Mouse (Mus musculus): ENCODE measurements around the gene Gabra3.

The Gabra3 gene

GRCm38 (mm10) chrX:72656230-72656898 lies at the start of gene Gabra3:
Gene Gabra3 (minus strand): TSS chrX:72656848.
- peak in 1 of 2 experiments; percentile 3 for DNase-seq (ENCODE audit: low spot score in 2 of 2)

DNA sequence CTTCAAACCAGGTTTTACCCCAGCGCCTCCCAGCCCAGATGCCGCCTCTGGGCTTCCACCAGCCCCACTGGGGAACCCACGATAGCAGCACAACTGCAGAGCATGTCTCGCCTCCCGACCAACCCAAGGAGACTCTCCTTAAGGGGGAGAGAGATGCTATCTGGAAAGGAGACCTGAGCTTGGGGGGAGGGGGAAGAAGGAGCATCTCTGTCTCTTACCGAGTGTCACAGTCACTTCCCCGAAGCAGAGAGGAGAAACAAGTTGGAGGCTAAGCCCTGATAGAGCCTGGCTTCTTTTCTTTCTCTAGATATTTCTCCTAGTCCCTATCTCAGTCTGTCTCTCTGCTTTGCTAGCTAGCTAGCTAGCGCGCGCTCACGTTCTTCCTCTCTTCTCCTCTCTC lies 859 bp downstream of the Gabra3 start:
- peak; percentile 15 to 16 for DNase-seq (ENCODE audit: low spot score in 2 of 2)

GRCm38 (mm10) chrX:72655381-72655780 lies 1.3 kb downstream of the Gabra3 start:
- no peak for DNase-seq (ENCODE audit: low spot score in 2 of 2)

DNA sequence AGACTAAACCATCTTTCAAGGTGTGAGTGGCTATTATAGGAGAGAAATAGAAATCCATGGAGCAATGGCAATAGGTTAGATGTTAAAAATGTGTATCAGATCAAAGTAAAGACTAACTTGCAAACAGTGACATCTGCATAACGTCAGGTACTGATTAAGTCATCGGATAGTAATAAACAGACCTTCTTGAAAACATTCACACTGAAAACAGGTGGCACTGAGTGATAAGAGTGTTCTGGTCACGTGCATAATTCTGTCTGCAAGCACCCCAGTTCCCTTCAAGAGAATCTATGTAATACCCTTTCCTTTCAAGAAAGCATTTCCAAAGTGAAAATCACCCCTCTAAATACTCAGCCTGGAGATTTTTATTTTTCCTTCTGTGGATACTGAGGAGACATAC lies 6.0 kb downstream of the Gabra3 start:
- DNase-seq (ENCODE audit: low spot score in 2 of 2), result no peak

DNA sequence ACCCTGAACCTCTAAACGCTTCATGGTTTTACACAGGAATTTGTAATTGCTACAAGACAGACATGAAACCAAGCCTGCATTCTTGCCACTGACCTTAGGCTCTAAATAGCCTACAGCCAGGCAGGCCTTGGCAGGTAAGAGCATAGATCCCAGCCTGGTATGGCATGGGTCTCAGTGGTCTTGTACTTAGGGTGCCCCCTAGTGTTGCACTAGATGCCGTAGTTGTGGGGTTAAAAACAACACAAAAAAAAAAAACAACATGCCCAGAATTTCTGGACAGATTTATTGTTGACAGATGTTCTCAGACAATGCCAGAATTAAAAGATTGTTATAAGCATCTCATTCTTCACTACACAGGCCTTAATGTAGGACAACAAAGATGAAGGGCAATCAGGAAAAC lies 12.0 kb downstream of the Gabra3 start:
- no peak for DNase-seq (ENCODE audit: low spot score in 2 of 2)

- DNase-seq (ENCODE audit: low spot score in 2 of 2), result no peak
Measured at GRCm38 (mm10) chrX:72497284-72497683, 159.4 kb downstream of the Gabra3 start.

GRCm38 (mm10) chrX:72489806-72490205 lies 166.8 kb downstream of the Gabra3 start:
- no peak for DNase-seq (ENCODE audit: low spot score in 2 of 2)

DNA sequence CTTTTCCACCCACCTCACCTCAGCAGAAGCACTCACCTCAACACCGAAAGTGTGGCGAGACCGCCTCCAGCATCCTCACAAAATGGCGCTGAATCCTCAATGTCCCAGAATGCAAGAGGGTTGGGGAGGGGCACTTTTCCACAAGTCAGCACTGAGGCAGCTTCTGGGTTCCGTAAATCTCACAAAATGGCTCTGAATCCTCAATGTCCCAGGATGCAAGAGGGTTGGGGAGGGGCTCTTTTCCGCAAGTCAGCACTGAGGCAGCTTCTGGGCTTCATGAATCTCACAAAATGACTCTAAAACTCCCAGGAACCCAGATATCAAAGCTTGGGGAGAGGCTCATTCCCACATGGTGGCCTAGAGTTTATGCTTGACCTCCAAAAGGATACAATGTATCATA lies 269.9 kb downstream of the Gabra3 start, which contains the start of gene Magea10:
Gene Magea10, minus strand, starts transcription at position 101 of the 400 bp plus-strand sequence.
- DNase-seq (ENCODE audit: low spot score in 2 of 2), result no peak

Measured in frontal cortex, postnatal 36 days (tissue).